Mouse (Mus musculus) duodenum, adult 2 months (tissue): ENCODE measurements around the gene H2-Ob. TPM values are rescaled to one million over a fixed set of nuclear protein-coding genes. Genes with fewer than 3 reads are reported as not detected.

Experiments
- polyA plus RNA-seq: library from polyadenylated mRNA; depleted of rRNA; stranded (reverse); fragments of >200 nt; gene quantifications from 2 replicates; pipeline ENCODE4 v1.2.3, GENCODE M21; 2012; ENCODE audit warnings: low replicate concordance; rRNA removed

H2-Ob gene
- polyA plus RNA-seq: 1.6 and 6.7 TPM in 2 replicates

DNA sequence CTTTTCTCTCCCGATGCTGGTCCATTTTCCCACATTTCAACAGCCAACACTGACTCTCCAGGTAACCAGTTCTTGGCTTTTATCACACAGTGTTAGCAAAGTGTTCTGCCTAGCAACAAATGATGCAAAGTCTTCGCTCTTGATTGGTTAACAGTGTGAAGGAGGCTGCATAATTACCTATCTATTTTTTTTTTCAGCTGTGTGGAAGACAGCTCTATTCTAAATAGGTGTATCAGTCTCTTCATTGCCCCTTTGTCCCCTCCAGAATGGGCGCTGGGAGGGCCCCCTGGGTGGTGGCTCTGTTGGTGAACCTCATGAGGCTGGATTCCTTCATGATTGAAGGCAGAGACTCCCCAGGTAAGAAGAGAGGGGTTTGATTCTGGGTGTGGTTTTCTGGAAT, at the start of gene H2-Ob:
TSS of gene H2-Ob (plus strand) at position 198 of the 400 bp plus-strand sequence.

DNA sequence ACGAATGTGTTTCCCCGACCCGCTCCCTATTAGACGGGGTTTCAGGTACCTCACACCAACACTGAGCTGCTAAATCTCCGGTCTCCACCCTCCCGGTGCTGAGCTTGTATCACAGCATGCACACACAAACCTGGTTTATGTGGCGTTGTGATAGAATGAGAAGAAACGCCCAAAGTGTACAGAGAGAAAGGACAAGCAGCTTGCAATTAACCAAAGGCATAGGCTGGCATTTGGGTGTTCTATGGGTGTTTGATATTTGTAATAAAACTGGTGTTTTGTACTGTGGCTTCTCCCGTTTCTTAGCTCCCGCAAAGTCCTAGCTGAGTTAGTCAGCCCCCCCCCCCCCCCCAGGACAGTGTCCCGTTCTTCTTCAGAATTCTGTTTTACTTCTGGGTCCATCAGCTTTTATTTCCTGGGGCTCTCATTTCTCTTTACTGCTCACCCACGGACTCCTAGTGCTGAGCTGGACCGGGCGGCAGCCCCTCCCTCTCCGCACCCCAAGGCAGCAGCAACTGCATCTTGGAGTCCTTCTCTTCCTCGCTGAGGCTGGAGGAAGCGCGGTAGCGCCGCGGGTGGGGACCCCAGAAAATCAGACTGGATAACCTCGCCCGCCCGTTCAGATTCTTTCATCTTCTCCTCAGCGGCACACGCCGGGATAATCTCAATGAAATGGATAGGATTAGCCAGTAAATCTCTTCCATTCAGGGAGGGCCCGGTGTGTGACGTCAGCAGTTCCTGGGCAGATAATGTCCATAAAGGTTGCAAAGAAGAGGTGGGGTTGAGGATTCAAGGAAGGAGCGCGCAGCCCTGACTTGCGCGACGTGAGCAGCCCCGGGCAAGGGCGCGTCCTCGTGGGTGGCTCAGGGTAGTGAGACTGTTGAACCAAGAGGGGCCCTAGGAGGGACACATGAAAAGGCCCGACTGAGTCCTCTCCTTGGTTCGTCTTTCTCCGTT, 41.5 kb upstream of the H2-Ob start, which contains the start of gene Psmb8:
TSS of gene Psmb8 (plus strand) at position 781 of the 954 bp plus-strand sequence.

DNA sequence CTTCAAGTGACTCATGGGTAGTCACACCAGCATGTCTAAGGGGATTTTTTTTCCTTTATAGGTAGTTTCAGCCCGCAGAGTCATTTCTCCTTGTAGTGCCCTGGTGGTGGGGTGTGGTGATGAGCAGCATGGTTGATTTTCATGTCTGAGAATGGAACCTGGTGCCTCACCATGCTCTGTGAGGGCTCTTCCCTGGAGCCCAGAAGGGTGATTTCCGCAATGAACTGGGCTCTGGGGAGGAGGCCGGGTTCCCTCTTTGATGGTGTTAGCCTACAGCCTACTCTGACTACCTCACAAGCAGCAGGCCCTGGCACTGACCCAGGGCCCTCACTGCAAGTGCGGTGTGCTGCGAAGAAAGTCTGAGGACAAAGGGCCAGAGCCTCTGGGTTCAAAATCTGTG, 35.3 kb upstream of the H2-Ob start, which contains the start of gene Tap2:
TSS of gene Tap2 (plus strand) at position 84 of the 400 bp plus-strand sequence.

DNA sequence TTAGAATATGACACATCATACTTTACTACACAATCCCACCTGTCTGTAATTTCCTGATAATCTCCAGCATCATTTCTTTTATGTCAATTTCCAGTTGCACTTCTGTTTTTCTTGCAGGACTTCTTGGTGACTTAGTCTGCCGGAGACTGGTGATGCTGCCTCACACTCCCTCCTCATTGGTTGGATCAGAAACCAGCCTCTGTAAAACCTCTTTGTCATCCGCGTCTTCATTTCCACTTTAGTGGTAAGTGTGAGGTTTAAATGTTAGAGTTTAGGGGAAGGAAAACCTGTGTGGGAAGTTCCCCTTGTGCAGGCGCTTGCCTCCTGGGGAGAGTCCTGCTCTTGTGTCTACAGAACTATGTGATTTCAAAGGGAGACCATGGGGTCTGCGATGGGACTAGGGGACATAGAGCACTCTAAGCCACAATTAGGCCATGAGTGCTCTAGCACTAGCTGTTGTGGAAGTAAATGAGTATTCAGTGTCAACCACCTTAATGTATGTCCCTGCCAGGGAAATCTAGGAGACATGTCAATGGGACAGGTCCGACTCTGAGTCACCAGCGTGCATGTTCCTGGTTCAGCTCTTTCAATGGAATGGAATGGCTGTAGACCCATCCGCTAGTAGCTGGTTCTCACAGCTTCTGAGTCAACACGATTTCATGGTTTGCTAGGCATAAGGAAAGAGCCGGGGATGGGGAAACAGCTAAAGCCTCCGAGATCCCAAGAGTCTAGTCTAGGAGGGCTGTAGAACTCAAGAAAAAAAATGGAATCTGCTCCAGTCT, 19.1 kb downstream of the H2-Ob start, which contains the start of gene H2-Ab1:
TSS of gene H2-Ab1 (plus strand) at position 96 of the 782 bp plus-strand sequence.

DNA sequence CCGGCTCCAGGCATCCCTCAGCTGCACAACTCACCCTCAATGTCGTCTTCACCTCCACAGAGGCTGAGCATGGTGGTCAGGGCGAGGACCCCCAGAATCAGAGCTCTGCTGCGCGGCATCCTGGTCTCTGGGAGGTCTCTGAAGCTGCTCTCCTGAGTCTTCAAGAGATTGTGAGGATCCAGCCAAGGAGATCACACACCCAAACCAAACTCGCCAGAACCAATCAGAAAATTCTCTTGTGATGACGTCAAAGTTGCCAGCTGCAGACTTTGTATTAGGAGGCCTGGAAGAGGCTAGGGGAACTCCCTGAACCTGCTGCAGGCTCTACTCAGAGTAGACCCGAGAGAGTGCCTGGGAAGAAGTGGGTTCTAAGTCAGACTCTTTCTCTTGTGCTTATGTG, 48.9 kb downstream of the H2-Ob start, which contains the start of gene H2-Aa:
TSS of gene H2-Aa (minus strand) at position 176 of the 400 bp plus-strand sequence.

Other genes with a start within 250 kb of the H2-Ob start
- 4,063 and 9,745 TPM in 2 replicates for gene H2-K1, start 238.6 kb upstream of the H2-Ob start, polyA plus RNA-seq
- gene Ring1, start 214.2 kb upstream of the H2-Ob start, polyA plus RNA-seq: 22.1 and 26.1 TPM in 2 replicates
- gene H2-Ke6, start 210.8 kb upstream of the H2-Ob start, polyA plus RNA-seq: 73.6 and 117 TPM in 2 replicates
- gene Slc39a7, start 207.2 kb upstream of the H2-Ob start, polyA plus RNA-seq: 161 and 163 TPM in 2 replicates
- 73.7 and 88.7 TPM in 2 replicates for gene Rxrb, start 207.1 kb upstream of the H2-Ob start, polyA plus RNA-seq
- 1.3 and 6.3 TPM in 2 replicates for gene Col11a2, start 199.5 kb upstream of the H2-Ob start, polyA plus RNA-seq
- gene H2-Oa, start 146.6 kb upstream of the H2-Ob start, polyA plus RNA-seq: 4.6 and 11.9 TPM in 2 replicates
- gene H2-DMa, start 119.4 kb upstream of the H2-Ob start, polyA plus RNA-seq: 40.9 and 173 TPM in 2 replicates
- gene Brd2, start 116.3 kb upstream of the H2-Ob start, polyA plus RNA-seq: 84.7 and 92.1 TPM in 2 replicates
- 4.5 and 16.7 TPM in 2 replicates for gene H2-DMb2, start 95.6 kb upstream of the H2-Ob start, polyA plus RNA-seq
- gene H2-DMb1, start 85.8 kb upstream of the H2-Ob start, polyA plus RNA-seq: 52.9 and 337 TPM in 2 replicates
- 53.8 and 96.5 TPM in 2 replicates for gene Tap1, start 51.4 kb upstream of the H2-Ob start, polyA plus RNA-seq
- gene Psmb9, start 51.1 kb upstream of the H2-Ob start, polyA plus RNA-seq: 114 and 217 TPM in 2 replicates
- 140 and 253 TPM in 2 replicates for gene Psmb8, start 41.2 kb upstream of the H2-Ob start, polyA plus RNA-seq
- 39.6 and 83.2 TPM in 2 replicates for gene Tap2, start 35.4 kb upstream of the H2-Ob start, polyA plus RNA-seq
- gene H2-Ab1, start 18.8 kb downstream of the H2-Ob start, polyA plus RNA-seq: 523 and 3,902 TPM in 2 replicates
- gene H2-Aa, start 48.9 kb downstream of the H2-Ob start, polyA plus RNA-seq: 132 and 571 TPM in 2 replicates
- 83.1 and 303 TPM in 2 replicates for gene H2-Eb1, start 67.0 kb downstream of the H2-Ob start, polyA plus RNA-seq
- gene H2-Eb2, start 86.8 kb downstream of the H2-Ob start, polyA plus RNA-seq: 0.15 and 0.18 TPM in 2 replicates
- gene Btnl2, start 115.9 kb downstream of the H2-Ob start, polyA plus RNA-seq: 71.0 and 85.2 TPM in 2 replicates
- gene Btnl1, start 138.2 kb downstream of the H2-Ob start, polyA plus RNA-seq: 72.9 and 155 TPM in 2 replicates
- 0.07 and 0.15 TPM in 2 replicates for gene BC051142, start 159.9 kb downstream of the H2-Ob start, polyA plus RNA-seq
- gene Btnl4, start 238.4 kb downstream of the H2-Ob start, polyA plus RNA-seq: 24.7 and 37.1 TPM in 2 replicates